Mouse (Mus musculus): Measurements from ENCODE around the gene Pkd2. TPM values are rescaled to one million over a fixed set of nuclear protein-coding genes. Genes with fewer than 3 reads are reported as not detected.

Pkd2 gene
- polyA plus RNA-seq, 1 experiment from 2014 or later, result 5.5 TPM

- Histone ChIP-seq H3K4me3 (ENCODE audit: low read depth, low read length) (peak overlapping the region; percentile 73), H3K4me2 (replicated peaks; ENCODE audit: low read depth) (peak overlapping the region; percentile 85), H3K9me3 (ENCODE audit: control insufficient read depth, low read length) (no peaks in the 10 kb centered on the region), H3K27me3 (ENCODE audit: control insufficient read depth, insufficient read depth, low read length) (no peaks in the 10 kb centered on the region), H3K27ac (replicated peaks) (peak overlapping the region; percentile 95), H3K36me3 (ENCODE audit: control insufficient read depth, insufficient read depth, low read length) (peaks cover 4% of the 10 kb centered on the region; the same call in 1 of the 2 replicates), H3K9ac (ENCODE audit: low read length) (peak overlapping the region; percentile 91), H3K4me1 (replicated peaks; ENCODE audit: control insufficient read depth, insufficient read depth) (no peaks in the 10 kb centered on the region)
- 1% methylated on average over 59 of the region's 82 CpGs for WGBS
- DNase-seq (ENCODE audit: low spot score), result peak; percentile 45
- TF ChIP-seq EP300 (optimal IDR thresholded peaks at IDR 0.05) (no peak), CTCF (IDR thresholded peaks at IDR 0.05; ENCODE audit: low read depth) (no peak)
- ATAC-seq (ENCODE audit: low FRiP score, low TSS enrichment), result peak; percentile 70
Observed at GRCm38 (mm10) chr5:104459706-104460455, 631 bp downstream of the Pkd2 start.

GRCm38 (mm10) chr5:104460456-104460838 lies 1.2 kb downstream of the Pkd2 start:
- Histone ChIP-seq H3K4me3 (ENCODE audit: low read depth, low read length) (peak overlapping the region; percentile 73), H3K4me1 (replicated peaks; ENCODE audit: control insufficient read depth, insufficient read depth) (no peaks in the 10 kb centered on the region), H3K4me2 (replicated peaks; ENCODE audit: low read depth) (peak overlapping the region; percentile 85), H3K27ac (replicated peaks) (peak overlapping the region; percentile 95; the same call in 1 of the 2 replicates), H3K9ac (ENCODE audit: low read length) (peak overlapping the region; percentile 91), H3K36me3 (ENCODE audit: control insufficient read depth, insufficient read depth, low read length) (peaks cover 4% of the 10 kb centered on the region; the same call in 1 of the 2 replicates), H3K27me3 (ENCODE audit: control insufficient read depth, insufficient read depth, low read length) (no peaks in the 10 kb centered on the region), H3K9me3 (ENCODE audit: control insufficient read depth, low read length) (no peaks in the 10 kb centered on the region)
- TF ChIP-seq EP300 (optimal IDR thresholded peaks at IDR 0.05) (no peak), CTCF (IDR thresholded peaks at IDR 0.05; ENCODE audit: low read depth) (no peak)
- DNase-seq (ENCODE audit: low spot score) (no peak), ATAC-seq (ENCODE audit: low FRiP score, low TSS enrichment) (no peak)
- WGBS, result 21% methylated on average over 3 of the region's 3 CpGs

GRCm38 (mm10) chr5:104460856-104461255 lies 1.6 kb downstream of the Pkd2 start:
- peak overlapping the region; percentile 85 for H3K4me2 ChIP-seq (replicated peaks; ENCODE audit: low read depth)
- WGBS, result 21% methylated on average over 6 of the region's 7 CpGs
- H3K4me1 ChIP-seq (replicated peaks; ENCODE audit: control insufficient read depth, insufficient read depth), result no peaks in the 10 kb centered on the region
- no peak overlapping the region for H3K27ac ChIP-seq (replicated peaks)
- H3K27me3 ChIP-seq (ENCODE audit: control insufficient read depth, insufficient read depth, low read length), result no peaks in the 10 kb centered on the region
- peak overlapping the region; percentile 73; the same call in 1 of the 2 replicates for H3K4me3 ChIP-seq (ENCODE audit: low read depth, low read length)
- DNase-seq (ENCODE audit: low spot score) (no peak), ATAC-seq (ENCODE audit: low FRiP score, low TSS enrichment) (no peak)
- H3K9ac ChIP-seq (ENCODE audit: low read length), result no peak overlapping the region; the same call in 1 of the 2 replicates
- TF ChIP-seq EP300 (optimal IDR thresholded peaks at IDR 0.05), result no peak
- TF ChIP-seq CTCF (IDR thresholded peaks at IDR 0.05; ENCODE audit: low read depth), result no peak
- H3K36me3 ChIP-seq (ENCODE audit: control insufficient read depth, insufficient read depth, low read length), result peaks cover 8% of the 10 kb centered on the region; the same call in 1 of the 2 replicates
- H3K9me3 ChIP-seq (ENCODE audit: control insufficient read depth, low read length), result no peaks in the 10 kb centered on the region

DNA sequence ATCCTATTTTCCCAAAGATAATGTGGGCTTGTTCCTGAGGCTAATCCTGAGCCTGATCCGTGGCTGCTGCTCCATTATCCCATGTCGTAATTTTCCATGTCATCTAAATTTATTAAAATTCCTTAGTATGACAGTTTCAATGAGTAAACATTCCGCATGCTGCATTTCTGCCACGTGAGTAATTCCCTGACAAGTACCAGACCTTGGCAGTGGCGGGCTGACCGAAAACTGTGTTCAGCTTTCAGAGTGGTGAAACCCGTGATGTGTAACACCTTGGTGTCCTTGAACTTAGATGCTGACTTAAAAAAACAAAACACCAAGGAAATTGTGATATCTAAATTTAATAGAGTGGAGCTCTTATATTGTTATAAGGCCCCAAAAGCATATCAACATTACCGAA lies 6.0 kb downstream of the Pkd2 start:
- Histone ChIP-seq H3K36me3 (ENCODE audit: control insufficient read depth, insufficient read depth, low read length) (peaks cover 14% of the 10 kb centered on the region), H3K4me2 (replicated peaks; ENCODE audit: low read depth) (no peak overlapping the region), H3K27ac (replicated peaks) (peak overlapping the region; percentile 64; the same call in 1 of the 2 replicates), H3K9ac (ENCODE audit: low read length) (no peak overlapping the region), H3K4me1 (replicated peaks; ENCODE audit: control insufficient read depth, insufficient read depth) (no peaks in the 10 kb centered on the region), H3K27me3 (ENCODE audit: control insufficient read depth, insufficient read depth, low read length) (no peaks in the 10 kb centered on the region), H3K4me3 (ENCODE audit: low read depth, low read length) (no peak overlapping the region), H3K9me3 (ENCODE audit: control insufficient read depth, low read length) (no peaks in the 10 kb centered on the region)
- 56% methylated on average over 8 of the region's 8 CpGs for WGBS
- ATAC-seq (ENCODE audit: low FRiP score, low TSS enrichment), result peak; percentile 26; the same call in 1 of the 2 replicates
- TF ChIP-seq EP300 (optimal IDR thresholded peaks at IDR 0.05), result no peak
- no peak for TF ChIP-seq CTCF (IDR thresholded peaks at IDR 0.05; ENCODE audit: low read depth)
- no peak for DNase-seq (ENCODE audit: low spot score)

DNA sequence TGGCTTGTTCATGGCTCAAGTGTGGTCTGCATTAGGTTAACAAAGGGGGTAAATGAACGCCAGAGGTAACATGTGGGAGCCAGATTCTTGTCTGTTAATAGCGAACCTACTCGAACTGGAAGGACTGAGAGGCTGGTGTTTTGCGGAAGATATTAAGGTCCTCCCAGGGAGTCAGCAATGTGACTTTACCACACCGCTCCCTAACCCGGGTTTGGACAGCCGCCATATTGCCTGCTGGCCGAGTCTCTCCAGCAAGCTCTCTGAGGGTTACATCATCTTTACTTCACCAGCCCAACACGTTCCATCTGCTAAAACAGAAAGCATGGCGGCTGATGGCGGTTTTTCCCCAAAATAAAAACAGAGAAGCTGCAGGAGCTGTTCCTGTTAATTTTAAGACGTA lies 6.5 kb downstream of the Pkd2 start:
- Histone ChIP-seq H3K36me3 (ENCODE audit: control insufficient read depth, insufficient read depth, low read length) (peaks cover 14% of the 10 kb centered on the region), H3K27me3 (ENCODE audit: control insufficient read depth, insufficient read depth, low read length) (no peaks in the 10 kb centered on the region), H3K9ac (ENCODE audit: low read length) (no peak overlapping the region), H3K9me3 (ENCODE audit: control insufficient read depth, low read length) (no peaks in the 10 kb centered on the region), H3K4me1 (replicated peaks; ENCODE audit: control insufficient read depth, insufficient read depth) (no peaks in the 10 kb centered on the region), H3K27ac (replicated peaks) (peak overlapping the region; percentile 64; the same call in 1 of the 2 replicates), H3K4me3 (ENCODE audit: low read depth, low read length) (no peak overlapping the region), H3K4me2 (replicated peaks; ENCODE audit: low read depth) (no peak overlapping the region)
- TF ChIP-seq CTCF (IDR thresholded peaks at IDR 0.05; ENCODE audit: low read depth) (no peak), EP300 (optimal IDR thresholded peaks at IDR 0.05) (no peak)
- peak; percentile 38; the same call in 1 of the 2 replicates for ATAC-seq (ENCODE audit: low FRiP score, low TSS enrichment)
- no peak for DNase-seq (ENCODE audit: low spot score)
- 69% methylated on average over 12 of the region's 12 CpGs for WGBS

- Histone ChIP-seq H3K4me3 (ENCODE audit: low read depth, low read length) (no peak overlapping the region), H3K36me3 (ENCODE audit: control insufficient read depth, insufficient read depth, low read length) (peaks cover 14% of the 10 kb centered on the region), H3K9ac (ENCODE audit: low read length) (no peak overlapping the region), H3K27ac (replicated peaks) (no peak overlapping the region), H3K9me3 (ENCODE audit: control insufficient read depth, low read length) (no peaks in the 10 kb centered on the region), H3K4me1 (replicated peaks; ENCODE audit: control insufficient read depth, insufficient read depth) (no peaks in the 10 kb centered on the region), H3K27me3 (ENCODE audit: control insufficient read depth, insufficient read depth, low read length) (no peaks in the 10 kb centered on the region), H3K4me2 (replicated peaks; ENCODE audit: low read depth) (no peak overlapping the region)
- TF ChIP-seq CTCF (IDR thresholded peaks at IDR 0.05; ENCODE audit: low read depth), result no peak
- no peak for TF ChIP-seq EP300 (optimal IDR thresholded peaks at IDR 0.05)
- WGBS, result 93% methylated on average over 16 of the region's 16 CpGs
- DNase-seq (ENCODE audit: low spot score), result no peak
- ATAC-seq (ENCODE audit: low FRiP score, low TSS enrichment), result no peak
Observed at GRCm38 (mm10) chr5:104466816-104467215, 7.6 kb downstream of the Pkd2 start.
